Mouse (Mus musculus): ENCODE results near the gene Fadd. TPM values are rescaled to one million over a fixed set of nuclear protein-coding genes. Genes with fewer than 3 reads are reported as not detected.

Gene Fadd
- total RNA-seq, 4 experiments from 2014 or later: 1.9 to 3.4 (median 2.8) TPM

DNA sequence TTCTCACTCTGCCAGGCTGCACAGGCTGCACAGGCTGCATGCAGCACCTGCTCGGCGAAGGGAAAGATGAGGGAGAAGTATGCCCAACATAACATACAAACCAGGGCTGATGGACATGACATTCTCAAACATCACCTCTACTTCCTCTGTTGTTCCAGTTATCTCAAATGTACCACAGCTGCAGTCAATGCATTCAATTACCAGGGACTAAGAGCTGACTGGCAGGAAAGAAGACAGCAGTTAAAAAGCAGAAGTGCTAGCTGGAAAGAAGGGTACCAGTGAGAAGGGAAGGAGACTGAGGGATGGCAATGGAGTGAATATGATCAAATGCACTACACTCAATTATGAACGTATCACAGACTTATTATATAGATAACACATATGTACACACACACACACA, 45.9 kb downstream of the Fadd start:
- no peak for DNase-seq (ENCODE audit: low spot score in 2 of 2)

DNA sequence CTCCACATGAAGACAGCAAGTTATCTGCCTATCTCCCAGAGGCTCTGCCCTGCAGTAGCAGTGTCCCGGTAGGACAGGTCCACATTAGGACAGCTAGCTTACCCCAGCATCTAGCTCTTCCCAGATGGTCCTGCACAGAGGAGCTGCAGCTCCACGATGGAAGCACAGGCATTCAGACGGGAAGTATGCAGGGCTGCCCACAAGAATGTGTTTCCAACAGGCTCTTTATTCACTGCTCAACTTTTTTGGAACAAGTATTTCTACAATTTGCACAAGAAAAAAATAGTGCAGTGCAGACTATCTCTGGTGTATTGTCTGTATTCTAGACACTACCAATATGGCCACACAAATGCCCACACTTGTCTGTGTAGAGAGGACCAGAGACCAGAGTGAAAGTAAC, 47.5 kb downstream of the Fadd start:
- no peak for DNase-seq (ENCODE audit: low spot score in 2 of 2)

- DNase-seq (ENCODE audit: low spot score in 2 of 2): no peak
Measured at GRCm38 (mm10) chr7:144531585-144532378, 50.5 kb downstream of the Fadd start.

DNA sequence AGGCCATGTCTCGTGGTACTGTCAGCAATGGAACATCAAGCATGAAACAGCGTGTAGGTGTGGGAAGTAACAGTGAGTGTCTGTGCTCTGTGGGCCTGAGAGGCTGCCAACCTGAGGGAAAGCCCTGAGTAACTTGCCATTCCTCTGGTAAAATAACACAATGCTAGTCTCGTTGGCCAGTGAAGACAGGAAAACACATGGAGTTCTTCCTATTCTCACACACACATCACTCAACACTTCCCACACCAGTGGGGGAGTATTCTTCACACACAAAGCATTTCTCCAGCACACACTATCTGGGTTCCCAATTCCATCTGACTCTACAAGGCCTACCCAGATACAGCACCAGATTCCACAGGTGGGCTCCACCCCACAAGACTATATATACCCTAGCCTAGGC, 52.4 kb downstream of the Fadd start:
- DNase-seq (ENCODE audit: low spot score in 2 of 2): no peak

GRCm38 (mm10) chr7:144527723-144528221, 54.5 kb downstream of the Fadd start:
- DNase-seq (ENCODE audit: low spot score in 2 of 2): no peak

Other genes starting within 250 kb of the Fadd start
- gene Cttn, start 111.5 kb downstream of the Fadd start, total RNA-seq (2022): 100 to 1,000 TPM; 151 to 178 (median 164) TPM
- gene Ppfia1, start 28.7 kb downstream of the Fadd start, total RNA-seq (2022): 10 to 100 TPM; 37.1 to 43.4 (median 40.3) TPM
- gene Ano1, start 169.5 kb upstream of the Fadd start, total RNA-seq (2022): 1 to 10 TPM; 2.8 to 7.6 (median 3.9) TPM

Data from layer of hippocampus, adult 8-10 months (tissue).